19 mouse cellular contexts compared by ENCODE assay signal in genomic region chr9:16599075-16599864, GRCm38 (mm10).
DNase-seq lines count a peak whose midpoint lies in the region; ATAC-seq lines count a peak whose summit lies in the region.
"Had no signal": no experiment of that assay in that cellular context is flagged by ENCODE, and none has a peak within 500 bp of the region (broad histone marks: within the 10 kb centered on the region; RNA-seq: fewer than 3 reads in every experiment).

No protein-coding gene starts in this region.

- H3K9me3 ChIP-seq in hindbrain, embryonic 12.5 days (replicated peaks) = no peaks in the 10 kb centered on the region
- no peaks in the 10 kb centered on the region for H3K9me3 ChIP-seq in hindbrain, embryonic 13.5 days
- no peaks in the 10 kb centered on the region for H3K9me3 ChIP-seq in neural tube, embryonic 11.5 days (ENCODE audit: control insufficient read depth, low read length)
- H3K9me3 ChIP-seq in neural tube, embryonic 15.5 days (replicated peaks) = no peaks in the 10 kb centered on the region
- H3K9me3 ChIP-seq in midbrain, embryonic 15.5 days = no peaks in the 10 kb centered on the region
- H3K9me3 ChIP-seq: embryonic facial prominence, embryonic 15.5 days; hindbrain, embryonic 15.5 days; kidney, embryonic 15.5 days; lung, embryonic 15.5 days had no signal

- H3K27ac ChIP-seq in hindbrain, embryonic 12.5 days = no peak overlapping the region
- no peak overlapping the region for H3K27ac ChIP-seq in hindbrain, embryonic 13.5 days
- no peak overlapping the region for H3K27ac ChIP-seq in neural tube, embryonic 11.5 days (ENCODE audit: low read depth, low read length)
- no peak overlapping the region for H3K27ac ChIP-seq in neural tube, embryonic 15.5 days (replicated peaks)
- H3K27ac ChIP-seq in midbrain, embryonic 15.5 days = no peak overlapping the region
- H3K27ac ChIP-seq: embryonic facial prominence, embryonic 15.5 days; gastrocnemius, adult 2 months; hindbrain, embryonic 15.5 days; kidney, embryonic 15.5 days; lung, embryonic 15.5 days had no signal

- H3K27me3 ChIP-seq in hindbrain, embryonic 12.5 days = no peaks in the 10 kb centered on the region
- H3K27me3 ChIP-seq in hindbrain, embryonic 13.5 days = no peaks in the 10 kb centered on the region
- H3K27me3 ChIP-seq in neural tube, embryonic 11.5 days (ENCODE audit: control insufficient read depth, insufficient read depth, low read length) = no peaks in the 10 kb centered on the region
- H3K27me3 ChIP-seq in neural tube, embryonic 15.5 days (replicated peaks) = no peaks in the 10 kb centered on the region
- H3K27me3 ChIP-seq in midbrain, embryonic 15.5 days (replicated peaks) = no peaks in the 10 kb centered on the region
- H3K27me3 ChIP-seq: embryonic facial prominence, embryonic 15.5 days; hindbrain, embryonic 15.5 days; kidney, embryonic 15.5 days; lung, embryonic 15.5 days had no signal

- H3K9ac ChIP-seq in hindbrain, embryonic 12.5 days = no peak overlapping the region
- H3K9ac ChIP-seq in hindbrain, embryonic 13.5 days = no peak overlapping the region
- H3K9ac ChIP-seq in neural tube, embryonic 11.5 days (ENCODE audit: low read length) = no peak overlapping the region
- H3K9ac ChIP-seq in neural tube, embryonic 15.5 days (replicated peaks) = no peak overlapping the region
- H3K9ac ChIP-seq in midbrain, embryonic 15.5 days = no peak overlapping the region
- H3K9ac ChIP-seq: embryonic facial prominence, embryonic 15.5 days; hindbrain, embryonic 15.5 days; kidney, embryonic 15.5 days; lung, embryonic 15.5 days had no signal

- no peaks in the 10 kb centered on the region for H3K36me3 ChIP-seq in hindbrain, embryonic 12.5 days
- no peaks in the 10 kb centered on the region for H3K36me3 ChIP-seq in hindbrain, embryonic 13.5 days
- no peaks in the 10 kb centered on the region for H3K36me3 ChIP-seq in neural tube, embryonic 11.5 days (ENCODE audit: control insufficient read depth, insufficient read depth, low read length)
- H3K36me3 ChIP-seq in neural tube, embryonic 15.5 days = no peaks in the 10 kb centered on the region
- no peaks in the 10 kb centered on the region for H3K36me3 ChIP-seq in midbrain, embryonic 15.5 days (replicated peaks)
- H3K36me3 ChIP-seq: embryonic facial prominence, embryonic 15.5 days; hindbrain, embryonic 15.5 days; kidney, embryonic 15.5 days; lung, embryonic 15.5 days had no signal

- H3K4me3 ChIP-seq in hindbrain, embryonic 12.5 days = no peak overlapping the region
- no peak overlapping the region for H3K4me3 ChIP-seq in hindbrain, embryonic 13.5 days
- no peak overlapping the region for H3K4me3 ChIP-seq in neural tube, embryonic 11.5 days (ENCODE audit: low read depth, low read length)
- H3K4me3 ChIP-seq in neural tube, embryonic 15.5 days (replicated peaks) = no peak overlapping the region
- H3K4me3 ChIP-seq in midbrain, embryonic 15.5 days = no peak overlapping the region
- H3K4me3 ChIP-seq: embryonic facial prominence, embryonic 15.5 days; gastrocnemius, adult 2 months; hindbrain, embryonic 15.5 days; kidney, embryonic 15.5 days; lung, embryonic 15.5 days had no signal

- WGBS in hindbrain, embryonic 12.5 days = 26% methylated on average over 2 of the region's 2 CpGs
- WGBS in hindbrain, embryonic 13.5 days = 39% methylated on average over 2 of the region's 2 CpGs
- WGBS in neural tube, embryonic 11.5 days = 34% methylated on average over 2 of the region's 2 CpGs
- WGBS in neural tube, embryonic 15.5 days = 13% methylated on average over 2 of the region's 2 CpGs
- 25% methylated on average over 2 of the region's 2 CpGs for WGBS in midbrain, embryonic 15.5 days

- ATAC-seq in hindbrain, embryonic 12.5 days (ENCODE audit: low FRiP score) = peak; percentile 58; the same call in 1 of the 2 replicates
- ATAC-seq in hindbrain, embryonic 13.5 days (ENCODE audit: low FRiP score) = no peak
- ATAC-seq in neural tube, embryonic 11.5 days (ENCODE audit: insufficient read depth, low FRiP score, low TSS enrichment) = peak; percentile 69
- no peak for ATAC-seq in neural tube, embryonic 15.5 days (ENCODE audit: low FRiP score)
- peak; percentile 70 for ATAC-seq in midbrain, embryonic 15.5 days (replicated peaks)
- ATAC-seq: intestine, postnatal 0 days had no signal

- H3K4me1 ChIP-seq in hindbrain, embryonic 12.5 days = peaks cover 3% of the 10 kb centered on the region
- H3K4me1 ChIP-seq in hindbrain, embryonic 13.5 days (replicated peaks) = no peaks in the 10 kb centered on the region
- H3K4me1 ChIP-seq in neural tube, embryonic 11.5 days (ENCODE audit: control insufficient read depth, insufficient read depth, low read length) = no peaks in the 10 kb centered on the region
- H3K4me1 ChIP-seq in neural tube, embryonic 15.5 days = no peaks in the 10 kb centered on the region
- H3K4me1 ChIP-seq in midbrain, embryonic 15.5 days = peaks cover 7% of the 10 kb centered on the region
- H3K4me1 ChIP-seq: embryonic facial prominence, embryonic 15.5 days; hindbrain, embryonic 15.5 days; kidney, embryonic 15.5 days; lung, embryonic 15.5 days had no signal

- no peak overlapping the region for H3K4me2 ChIP-seq in hindbrain, embryonic 12.5 days (replicated peaks)
- H3K4me2 ChIP-seq in hindbrain, embryonic 13.5 days = no peak overlapping the region
- no peak overlapping the region for H3K4me2 ChIP-seq in neural tube, embryonic 11.5 days (ENCODE audit: low read depth)
- H3K4me2 ChIP-seq in neural tube, embryonic 15.5 days = no peak overlapping the region
- no peak overlapping the region for H3K4me2 ChIP-seq in midbrain, embryonic 15.5 days
- H3K4me2 ChIP-seq: embryonic facial prominence, embryonic 15.5 days; heart, embryonic 11.5 days; hindbrain, embryonic 15.5 days; kidney, embryonic 15.5 days; liver, embryonic 11.5 days; lung, embryonic 15.5 days had no signal

- peak; percentile 21 for DNase-seq in embryo, embryonic 10.5 days (ENCODE audit: low spot score)
- no peak for DNase-seq in embryo, embryonic 10 days (ENCODE audit: low spot score)
- DNase-seq in neural tube, embryonic 11.5 days (ENCODE audit: low spot score) = no peak
- DNase-seq in adrenal gland, postnatal 14 days = no peak
- DNase-seq: adrenal gland, postnatal 36 days; cerebellum, adult 8-10 months; gastrocnemius, adult 2 months; heart, postnatal 10 days had no signal

Comparison
In these comparisons a context has a peak if more than half of its experiments do, and no peak if none do; other contexts are left out.
1. ATAC-seq: peak in hindbrain, embryonic 12.5 days (single experiment), neural tube, embryonic 11.5 days (single experiment) and midbrain, embryonic 15.5 days (single experiment); none in hindbrain, embryonic 13.5 days (single experiment) and neural tube, embryonic 15.5 days (single experiment).